In genomic region chr17:43036058-43036757, GRCm38 (mm10) we compare ENCODE assay signal across 7 mouse cellular contexts. TPM values are rescaled to one million over a fixed set of nuclear protein-coding genes. Genes with fewer than 3 reads are reported as not detected.
DNase-seq lines count a peak whose midpoint lies in the region; ATAC-seq lines count a peak whose summit lies in the region.

No protein-coding gene starts in this region.

- no peaks in the 10 kb centered on the region for H3K9me3 ChIP-seq in intestine, embryonic 15.5 days

- intact Hi-C loops in left cerebral cortex, postnatal 4 days (cut with DNase I): no loop called here

- no peak overlapping the region for H3K27ac ChIP-seq in intestine, embryonic 15.5 days

- H3K36me3 ChIP-seq in intestine, embryonic 15.5 days: 0 out of 2 replicates have a peak, but pooled peaks cover 6% of the 10 kb centered on the region

- no peaks in the 10 kb centered on the region for H3K27me3 ChIP-seq in intestine, embryonic 15.5 days (replicated peaks)

- DNase-seq in left cerebral cortex, postnatal 4 days: peak; percentile 51
- no peak for DNase-seq in left cerebral cortex, adult 9 months (ENCODE audit: low spot score in 2 of 2)
- DNase-seq in c-Kit-positive CD71-positive TER-119-positive erythroid progenitor cells, embryonic 14.5 days (ENCODE audit: low spot score): peak; percentile 78
- no peak for DNase-seq in adrenal gland, adult 18-20 months (ENCODE audit: low spot score in 2 of 2)
- DNase-seq in adrenal gland, adult 8-10 months: no peak

- no peak overlapping the region for H3K4me3 ChIP-seq in intestine, embryonic 15.5 days (replicated peaks)

- no peak overlapping the region for H3K9ac ChIP-seq in intestine, embryonic 15.5 days

- H3K4me1 ChIP-seq in intestine, embryonic 15.5 days (replicated peaks): no peaks in the 10 kb centered on the region; the same call in 1 of the 2 replicates

- peak; percentile 65 for ATAC-seq in intestine, embryonic 15.5 days
- ATAC-seq in megakaryocyte progenitor cell, adult 5-6 weeks (replicated peaks; ENCODE audit: poor library complexity): peak; percentile 90

- H3K4me2 ChIP-seq in intestine, embryonic 15.5 days (replicated peaks): no peak overlapping the region

- 83% methylated on average over 10 of the region's 10 CpGs for WGBS in intestine, embryonic 15.5 days

RNA-seq across cellular contexts. Expression of gene Tnfrsf21, which starts 19.9 kb away (rescaled TPM):
- total RNA-seq in left cerebral cortex, postnatal 4 days (2021): 10 to 100 TPM; 83.9 to 89.7 TPM
- 15.6 and 16.5 TPM in 2 replicates for polyA plus RNA-seq in intestine, embryonic 15.5 days (2015; fragmentation: Nextera tagmentation; extraction: Ambion mirVana)
- total RNA-seq in megakaryocyte progenitor cell, adult 5-6 weeks (2015): 58.2 and 69.6 TPM in 2 replicates
- total RNA-seq in megakaryocyte progenitor cell, adult 5-6 weeks (2017): 47.0 and 49.0 TPM in 2 replicates
- 1 to 10 TPM; 2.8 to 4.3 TPM for total RNA-seq in adrenal gland, adult 18-20 months (2021)
- 1 to 10 TPM; 2.4 to 5.3 (median 3.1) TPM for total RNA-seq in adrenal gland, adult 8-10 months (2022)

Comparison
In these comparisons a context has a peak if more than half of its experiments do, and no peak if none do; other contexts are left out.
1. DNase-seq: peak in left cerebral cortex, postnatal 4 days (single experiment) and c-Kit-positive CD71-positive TER-119-positive erythroid progenitor cells, embryonic 14.5 days (single experiment); none in left cerebral cortex, adult 9 months (0 of 2), adrenal gland, adult 18-20 months (0 of 2) and adrenal gland, adult 8-10 months (single experiment).
2. RNA of gene Tnfrsf21, which starts 19.9 kb away (total RNA-seq): 83.9 to 89.7 TPM in left cerebral cortex, postnatal 4 days and 47.0 to 69.6 TPM in megakaryocyte progenitor cell, adult 5-6 weeks; 2.8 to 4.3 TPM in adrenal gland, adult 18-20 months and 2.4 to 5.3 TPM in adrenal gland, adult 8-10 months; every median in the first group is over 4 times any median in the second.